Mouse (Mus musculus) adrenal gland, postnatal 14 days (tissue): ENCODE data around the gene Zfand5. TPM values are rescaled to one million over a fixed set of nuclear protein-coding genes. Genes with fewer than 3 reads are reported as not detected.
"Not testable (repeated sequence)": the region's sequence is repeated elsewhere in the genome, so short reads cannot be mapped to it uniquely, and the experiment has no call there.

Experiments used
- DNase-seq: peaks from one replicate; pipeline ENCODE4 v3.0.0; 2021; ENCODE audit warnings: mixed read lengths
- long read RNA-seq, 2 experiments: library from polyadenylated mRNA; stranded (forward); transcript quantifications; one replicate each; pipeline ENCODE4 v2.0.0; 2021
- total RNA-seq: library from RNA; stranded (reverse); gene quantifications from 2 replicates; pipeline ENCODE4 v1.2.3, GENCODE M21; 2021

Gene Zfand5
- 210 and 226 TPM in 2 replicates for total RNA-seq
- long read RNA-seq, experiment 1, full-length matches to known transcripts, result 363 of 398 reads
- long read RNA-seq, experiment 1, partial matches to known transcripts, result 7 of 398 reads
- long read RNA-seq, experiment 1, other reads (novel, unspliced or antisense), result 28 of 398 reads
- long read RNA-seq, experiment 2, full-length matches to known transcripts, result 245 of 281 reads
- long read RNA-seq, experiment 2, partial matches to known transcripts, result 8 of 281 reads
- long read RNA-seq, experiment 2, other reads (novel, unspliced or antisense), result 28 of 281 reads

- DNase-seq, result peak; percentile 100
Observed at GRCm38 (mm10) chr19:21271741-21272654, at the start of gene Zfand5. Zfand5 (plus strand) TSS chr19:21272278.

GRCm38 (mm10) chr19:21227131-21227530 lies 44.9 kb upstream of the Zfand5 start:
- peak; percentile 77 for DNase-seq

GRCm38 (mm10) chr19:21227754-21228153 lies 44.3 kb upstream of the Zfand5 start:
- no peak for DNase-seq

GRCm38 (mm10) chr19:21248730-21249129 lies 23.3 kb upstream of the Zfand5 start:
- not testable (repeated sequence) for DNase-seq

- no peak for DNase-seq
Observed at GRCm38 (mm10) chr19:21253846-21254245, 18.2 kb upstream of the Zfand5 start.

GRCm38 (mm10) chr19:21255920-21256319 lies 16.2 kb upstream of the Zfand5 start:
- no peak for DNase-seq

GRCm38 (mm10) chr19:21259453-21259852 lies 12.6 kb upstream of the Zfand5 start:
- no peak for DNase-seq

- DNase-seq, result no peak
Observed at GRCm38 (mm10) chr19:21260280-21260679, 11.8 kb upstream of the Zfand5 start.

- DNase-seq, result peak; percentile 19
Observed at GRCm38 (mm10) chr19:21271186-21271585, 892 bp upstream of the Zfand5 start.

- peak; percentile 79 for DNase-seq
Observed at GRCm38 (mm10) chr19:21272655-21273284, 692 bp downstream of the Zfand5 start.

- no peak for DNase-seq
Observed at GRCm38 (mm10) chr19:21273440-21273839, 1.4 kb downstream of the Zfand5 start.

GRCm38 (mm10) chr19:21274181-21274591 lies 2.1 kb downstream of the Zfand5 start:
- DNase-seq, result peak; percentile 73

- no peak for DNase-seq
Observed at GRCm38 (mm10) chr19:21274714-21275113, 2.6 kb downstream of the Zfand5 start.

GRCm38 (mm10) chr19:21276317-21276716 lies 4.2 kb downstream of the Zfand5 start:
- DNase-seq, result no peak

- no peak for DNase-seq
Observed at GRCm38 (mm10) chr19:21286421-21287097, 14.5 kb downstream of the Zfand5 start.

GRCm38 (mm10) chr19:21297411-21297810 lies 25.3 kb downstream of the Zfand5 start:
- DNase-seq, result no peak

GRCm38 (mm10) chr19:21301787-21302186 lies 29.7 kb downstream of the Zfand5 start:
- no peak for DNase-seq

GRCm38 (mm10) chr19:21307755-21308154 lies 35.7 kb downstream of the Zfand5 start:
- no peak for DNase-seq

- not testable (repeated sequence) for DNase-seq
Observed at GRCm38 (mm10) chr19:21310364-21310763, 38.3 kb downstream of the Zfand5 start.

- no peak for DNase-seq
Observed at GRCm38 (mm10) chr19:21315701-21316100, 43.6 kb downstream of the Zfand5 start.

GRCm38 (mm10) chr19:21319618-21320017 lies 47.5 kb downstream of the Zfand5 start:
- DNase-seq, result no peak

- DNase-seq, result no peak
Observed at GRCm38 (mm10) chr19:21325333-21325732, 53.3 kb downstream of the Zfand5 start.
